Mouse (Mus musculus): Measurements from ENCODE around the gene Cars.

GRCm38 (mm10) chr7:143649034-143649768 is 49.3 kb upstream of the Cars start, which contains the start of gene Tnfrsf22:
- TF ChIP-seq CTCF (IDR thresholded peaks at IDR 0.05; ENCODE audit: low read depth) (no peak), EP300 (IDR thresholded peaks at IDR 0.05; ENCODE audit: low read depth) (no peak)

Data from liver, embryonic 14.5 days (tissue).